Mouse (Mus musculus): ENCODE results near the gene Map9.
"Not testable (repeated sequence)": the region's sequence is repeated elsewhere in the genome, so short reads cannot be mapped to it uniquely, and the experiment has no call there.

The Map9 gene

DNA sequence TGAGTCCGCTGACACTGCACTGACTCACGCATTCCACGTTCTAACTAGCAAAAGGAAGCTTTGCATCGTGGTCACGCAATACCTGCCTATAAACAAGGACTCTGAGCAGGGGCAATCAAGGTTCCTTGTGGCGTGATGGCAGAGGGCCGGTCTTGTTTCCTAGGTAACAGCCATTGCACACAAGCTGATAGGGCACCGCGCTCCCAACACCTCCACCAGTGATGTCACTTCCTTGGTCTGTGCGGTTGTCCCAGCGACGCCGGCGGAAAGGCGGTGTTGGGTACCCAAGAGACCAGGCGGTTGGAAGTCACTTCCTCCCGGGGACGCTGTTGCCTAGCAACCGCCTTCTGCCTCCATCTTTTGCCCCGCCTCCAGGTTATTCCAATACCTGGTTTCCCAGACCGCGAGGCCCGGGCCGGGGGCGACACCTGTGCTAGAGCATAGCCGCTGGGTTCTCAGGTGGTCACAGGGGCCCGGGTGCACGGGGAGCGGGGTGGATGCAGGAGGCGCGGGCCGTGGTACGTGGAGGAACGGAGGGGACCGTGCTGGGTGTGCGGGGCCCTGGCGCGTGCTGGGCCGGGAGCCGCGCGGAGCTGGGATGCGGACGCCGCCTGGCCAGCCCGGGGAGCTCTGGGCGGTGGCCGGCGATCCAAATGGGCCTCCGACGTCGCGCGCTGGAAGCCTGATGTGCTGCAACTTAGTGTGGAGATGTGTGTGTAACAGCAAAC lies at the start of gene Map9:
Gene Map9, plus strand, starts transcription at position 248 of the 728 bp plus-strand sequence.
- DNase-seq (ENCODE audit: low spot score in 2 of 2) = peak; percentile 93 to 96

GRCm38 (mm10) chr3:82315728-82316127 lies 42.1 kb upstream of the Map9 start:
- no peak for DNase-seq (ENCODE audit: low spot score in 2 of 2)

GRCm38 (mm10) chr3:82326736-82327135 lies 31.1 kb upstream of the Map9 start:
- DNase-seq (ENCODE audit: low spot score in 2 of 2) = not testable (repeated sequence)

DNA sequence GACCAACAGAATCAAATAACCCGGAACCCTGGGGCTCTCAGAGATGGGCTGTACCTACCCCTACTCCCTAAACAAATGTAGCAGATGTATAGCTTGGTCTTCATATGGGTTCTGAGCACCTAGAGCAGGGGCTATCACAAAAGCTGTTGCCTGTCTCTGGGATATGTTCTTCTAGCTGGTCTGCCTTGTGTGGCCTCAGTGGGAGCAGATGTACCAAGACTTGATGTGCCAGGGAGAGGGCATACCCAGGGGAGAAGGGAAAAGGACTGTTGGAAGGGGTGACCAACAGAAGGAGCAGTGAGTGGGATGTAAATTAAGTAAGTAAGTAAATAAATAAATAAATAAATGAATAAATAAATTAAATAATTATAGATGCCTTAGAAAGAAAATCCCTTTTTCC lies 25.8 kb upstream of the Map9 start:
- DNase-seq (ENCODE audit: low spot score in 2 of 2) = no peak

GRCm38 (mm10) chr3:82332536-82332935 lies 25.3 kb upstream of the Map9 start:
- no peak for DNase-seq (ENCODE audit: low spot score in 2 of 2)

DNA sequence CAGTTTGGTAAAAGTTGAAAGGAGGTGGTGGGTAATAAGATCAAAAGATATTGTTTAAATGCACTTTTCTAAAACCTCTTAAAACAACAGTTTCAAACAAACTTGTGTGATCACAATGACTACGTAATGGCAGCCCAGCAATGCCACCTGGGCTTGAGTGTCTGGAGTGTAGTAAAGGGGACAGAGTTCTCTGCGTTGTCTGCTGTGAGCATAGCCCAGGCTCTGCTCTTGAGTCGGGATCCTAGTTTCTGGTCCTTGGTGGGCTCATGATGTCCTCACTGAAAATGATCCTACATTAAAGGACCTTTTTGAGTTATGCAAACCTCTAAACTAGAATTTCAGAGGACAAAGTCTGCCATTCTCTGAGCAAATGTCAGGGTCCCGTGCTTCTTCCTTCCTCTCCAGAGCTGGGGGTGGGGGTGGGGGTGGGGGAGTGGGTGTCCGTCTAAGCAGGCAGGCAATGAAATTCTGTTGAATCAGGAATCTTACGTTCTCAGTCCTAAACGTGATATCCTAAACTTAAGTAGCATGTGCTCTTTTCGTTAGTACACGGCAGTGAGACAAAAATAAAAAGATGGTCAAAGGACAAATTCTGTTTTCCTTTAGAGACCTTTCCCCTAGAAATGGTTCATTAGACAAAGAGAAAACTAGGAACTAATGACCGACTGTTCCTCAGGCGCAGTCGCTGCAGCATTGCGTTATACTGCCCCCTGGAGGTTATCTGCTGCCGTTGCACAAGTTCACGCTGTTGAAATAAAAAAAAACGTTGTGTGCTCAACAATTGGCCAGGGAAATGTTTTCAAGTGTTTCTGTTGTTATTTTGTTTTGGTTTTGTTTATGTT lies 24.5 kb upstream of the Map9 start:
- DNase-seq (ENCODE audit: low spot score in 2 of 2) = peak; percentile 10 to 31

GRCm38 (mm10) chr3:82340111-82340510 lies 17.7 kb upstream of the Map9 start:
- DNase-seq (ENCODE audit: low spot score in 2 of 2) = peak in 1 of 2 experiments; percentile 43

- no peak for DNase-seq (ENCODE audit: low spot score in 2 of 2)
Measured at GRCm38 (mm10) chr3:82348277-82348860, 9.5 kb upstream of the Map9 start.

GRCm38 (mm10) chr3:82350321-82350720 lies 7.5 kb upstream of the Map9 start:
- no peak for DNase-seq (ENCODE audit: low spot score in 2 of 2)

GRCm38 (mm10) chr3:82357340-82357739 lies 504 bp upstream of the Map9 start:
- no peak for DNase-seq (ENCODE audit: low spot score in 2 of 2)

DNA sequence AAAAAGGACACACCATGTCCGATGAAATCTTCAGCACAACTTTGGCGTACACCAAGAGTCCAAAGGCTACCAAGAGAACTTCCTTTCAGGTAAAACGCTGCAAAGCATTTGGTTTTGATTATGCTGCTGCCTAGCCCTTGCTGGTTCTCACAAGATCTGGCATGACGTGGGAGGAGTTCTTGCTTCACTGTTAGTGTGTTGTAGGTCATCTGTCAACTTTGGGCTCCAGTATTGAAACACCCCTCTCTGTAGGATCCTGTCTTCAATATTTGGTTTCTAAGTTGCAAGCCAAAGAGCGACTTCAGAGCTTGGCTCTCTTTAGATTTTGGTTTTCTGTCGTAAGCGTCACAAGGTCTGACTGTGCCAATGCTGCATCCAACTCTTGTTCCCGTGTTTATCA lies 1.2 kb downstream of the Map9 start:
- no peak for DNase-seq (ENCODE audit: low spot score in 2 of 2)

DNA sequence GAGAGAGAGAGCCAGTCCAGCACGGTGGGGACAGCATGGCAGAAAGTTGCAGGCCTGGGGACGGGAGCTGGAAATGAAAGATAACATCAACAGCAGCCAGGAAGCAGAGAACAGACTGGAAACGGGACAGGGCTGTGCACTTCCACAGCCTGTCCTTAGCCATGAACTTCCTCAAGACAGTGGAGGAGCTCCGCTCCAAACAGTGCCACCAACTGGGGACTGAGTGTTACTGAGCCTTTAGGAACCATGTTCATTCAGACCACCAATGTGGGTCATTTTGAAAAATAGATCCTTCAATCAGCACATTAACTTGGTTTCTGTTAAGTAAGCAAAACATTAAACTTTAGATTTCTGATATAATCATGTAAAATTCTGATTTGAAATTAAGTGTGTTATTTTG lies 4.6 kb downstream of the Map9 start:
- no peak for DNase-seq (ENCODE audit: low spot score in 2 of 2)

DNA sequence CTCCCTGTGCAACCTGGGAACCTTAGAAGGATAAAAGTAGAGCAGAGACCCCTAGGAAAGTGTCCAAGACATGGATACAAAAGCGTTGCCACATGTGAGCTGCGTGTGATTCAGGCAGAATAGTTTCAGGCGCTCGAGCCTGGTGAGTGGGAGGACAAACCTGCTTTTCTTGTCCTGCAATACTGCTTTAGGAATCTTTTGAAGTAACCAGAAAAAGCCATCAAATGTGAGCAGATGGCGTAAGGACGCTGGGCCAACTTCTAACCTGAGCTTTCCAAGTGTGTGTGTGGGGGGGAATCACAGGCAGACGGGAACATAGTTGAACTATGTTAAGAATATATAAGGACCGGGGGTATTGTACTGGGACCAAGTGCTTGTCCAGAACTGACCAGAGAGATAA lies 6.7 kb downstream of the Map9 start:
- DNase-seq (ENCODE audit: low spot score in 2 of 2) = no peak

DNA sequence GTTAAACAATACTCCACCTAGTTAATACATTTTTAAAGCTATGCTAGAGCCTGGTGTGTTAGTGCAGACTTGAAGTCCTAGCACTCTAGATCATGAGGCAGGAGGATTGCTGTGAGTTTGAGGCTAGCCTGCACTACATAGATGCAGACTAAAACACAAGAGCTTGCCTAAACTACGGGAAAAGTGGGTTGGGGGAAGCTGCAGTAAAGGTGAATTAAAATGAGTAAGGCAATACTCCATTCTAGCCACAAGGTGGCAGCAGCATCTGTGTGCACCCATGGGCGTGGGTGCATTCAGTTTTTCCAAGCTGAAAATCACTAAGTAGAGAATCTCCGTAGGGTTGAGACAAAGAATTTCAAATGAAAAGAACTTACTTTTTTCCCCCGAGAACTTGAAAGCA lies 7.1 kb downstream of the Map9 start:
- no peak for DNase-seq (ENCODE audit: low spot score in 2 of 2)

DNA sequence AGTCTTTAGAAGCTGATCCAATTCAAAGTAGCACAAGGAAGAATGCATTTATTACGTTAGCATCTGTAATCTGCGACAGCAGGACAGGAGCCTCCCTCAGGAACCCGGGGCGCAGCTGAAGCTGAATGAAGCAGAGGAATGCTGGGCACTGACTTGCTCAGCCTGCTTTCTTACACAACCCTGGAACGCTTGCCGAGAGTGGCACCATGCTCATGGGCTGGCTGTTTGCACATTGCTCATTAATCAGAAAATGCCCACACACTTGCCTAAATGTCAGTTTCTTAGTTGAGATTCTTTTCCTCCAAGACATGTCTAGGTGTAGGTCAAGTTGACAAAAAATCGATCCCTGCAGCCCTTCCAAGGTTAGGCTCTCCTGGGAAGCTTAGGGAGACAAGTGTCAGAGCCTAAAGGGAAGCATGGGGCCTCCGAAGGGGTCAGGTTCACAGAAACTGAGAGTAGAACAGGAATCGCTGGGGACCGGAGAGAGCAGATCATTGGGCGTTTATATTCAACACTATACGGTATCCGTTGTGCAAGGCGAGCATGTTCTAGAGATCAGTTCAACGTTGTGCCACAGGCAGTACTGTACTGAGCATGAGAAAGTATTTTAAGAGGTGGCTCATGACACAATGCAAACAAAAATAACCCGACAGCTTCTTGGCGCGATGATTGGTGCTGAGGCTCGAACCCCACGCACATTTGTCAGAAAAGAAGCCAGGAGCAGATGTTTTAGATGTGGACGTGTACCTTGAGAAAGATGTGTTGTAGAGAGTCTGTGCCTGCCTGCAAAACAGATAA lies 11.4 kb downstream of the Map9 start:
- DNase-seq (ENCODE audit: low spot score in 2 of 2) = no peak

DNA sequence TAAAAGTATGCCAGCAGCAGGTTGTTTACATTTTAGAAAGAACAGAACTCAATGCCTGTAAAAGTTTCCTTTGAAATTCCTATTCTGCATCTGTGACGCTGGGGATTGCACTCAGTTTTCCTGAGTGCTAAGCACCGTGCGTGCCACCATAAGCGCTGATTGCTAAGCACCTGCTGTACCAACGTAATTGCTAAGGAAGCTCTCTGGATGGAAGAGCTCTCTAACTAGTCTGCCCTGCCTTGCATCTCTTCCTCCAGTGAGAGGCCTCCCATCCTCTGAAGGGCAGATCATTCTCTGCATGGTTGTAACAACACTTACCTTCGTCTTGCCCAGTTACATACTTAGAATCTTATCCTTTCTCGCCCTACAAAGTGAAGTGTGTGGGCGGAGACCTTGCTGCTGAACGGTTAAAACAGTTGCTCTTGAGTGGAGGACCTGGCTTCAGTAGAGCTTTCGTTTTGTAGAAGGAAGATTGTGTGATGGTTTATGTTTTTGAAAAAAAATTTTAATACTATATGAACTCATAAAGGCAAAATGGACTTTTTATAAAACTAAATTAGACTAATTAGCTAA lies 12.7 kb downstream of the Map9 start:
- no peak for DNase-seq (ENCODE audit: low spot score in 2 of 2)

- no peak for DNase-seq (ENCODE audit: low spot score in 2 of 2)
Measured at GRCm38 (mm10) chr3:82376965-82377364, 19.1 kb downstream of the Map9 start.

DNA sequence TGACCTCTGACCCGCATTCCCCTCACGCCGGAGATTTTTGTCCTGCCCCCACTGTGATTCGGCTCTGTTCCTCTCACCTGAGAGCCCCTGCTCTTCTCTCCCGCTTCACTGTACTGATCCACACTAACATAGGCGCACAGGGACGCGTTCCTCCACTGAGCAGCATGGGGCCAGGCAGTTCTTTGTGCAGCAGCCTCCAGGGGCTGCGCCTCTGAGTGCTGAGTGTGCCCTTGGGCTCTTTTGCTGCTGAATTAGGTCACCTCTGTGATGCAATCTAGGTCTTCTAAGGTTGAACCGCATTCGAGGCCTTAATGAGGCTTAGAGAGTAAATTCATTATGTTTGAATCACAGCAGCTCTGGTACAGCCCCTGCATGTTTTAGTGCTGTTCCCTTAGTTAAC lies 24.5 kb downstream of the Map9 start:
- DNase-seq (ENCODE audit: low spot score in 2 of 2) = no peak

DNA sequence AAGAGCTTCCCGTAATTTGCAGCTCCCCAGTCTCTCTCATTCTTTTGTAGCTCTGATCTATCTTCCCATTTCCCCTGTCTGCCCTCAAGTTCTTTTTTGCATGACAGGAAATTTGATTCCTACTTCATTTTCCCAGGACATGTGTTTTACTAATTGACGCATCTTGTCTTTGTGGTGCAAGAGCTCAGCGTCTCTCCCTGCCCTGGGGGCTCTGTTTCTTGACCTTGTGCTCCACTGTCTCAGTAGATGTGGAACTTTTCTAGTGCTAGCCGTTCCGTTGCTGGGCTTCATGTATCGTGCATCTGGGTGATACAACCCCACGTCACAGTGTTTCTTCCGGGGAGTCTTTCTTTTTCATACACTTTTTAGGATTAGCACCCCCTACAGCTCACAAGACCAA lies 27.2 kb downstream of the Map9 start:
- no peak for DNase-seq (ENCODE audit: low spot score in 2 of 2)

GRCm38 (mm10) chr3:82405830-82406229 lies 48.0 kb downstream of the Map9 start:
- no peak for DNase-seq (ENCODE audit: low spot score in 2 of 2)

GRCm38 (mm10) chr3:82406336-82406735 lies 48.5 kb downstream of the Map9 start:
- DNase-seq (ENCODE audit: low spot score in 2 of 2) = no peak

DNA sequence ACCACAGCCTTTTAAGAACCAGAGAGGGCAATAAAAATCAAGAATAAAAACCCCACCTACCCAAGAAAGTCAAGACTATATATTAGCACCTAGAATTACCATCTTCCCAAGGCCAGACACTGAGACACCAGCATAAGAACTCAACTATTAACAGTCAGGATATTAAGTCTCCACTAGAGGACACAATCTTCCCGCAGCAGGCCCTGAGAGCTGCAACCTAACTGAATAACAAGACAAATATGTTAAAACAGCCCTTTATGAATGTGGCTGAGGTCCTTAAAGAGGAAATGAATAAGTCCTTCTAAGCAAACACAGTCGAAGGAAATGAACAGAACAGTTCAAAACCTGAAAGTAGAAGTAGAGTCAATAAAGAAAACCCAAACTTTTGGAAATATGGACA lies 49.6 kb downstream of the Map9 start:
- DNase-seq (ENCODE audit: low spot score in 2 of 2) = no peak
